Mouse (Mus musculus) urinary bladder, postnatal 14 days (tissue): ENCODE data around the gene Rell1.

Experiments used
- DNase-seq: peaks from one replicate; pipeline ENCODE4 v3.0.0; 2021; ENCODE audit warnings: low spot score

Gene Rell1

DNA sequence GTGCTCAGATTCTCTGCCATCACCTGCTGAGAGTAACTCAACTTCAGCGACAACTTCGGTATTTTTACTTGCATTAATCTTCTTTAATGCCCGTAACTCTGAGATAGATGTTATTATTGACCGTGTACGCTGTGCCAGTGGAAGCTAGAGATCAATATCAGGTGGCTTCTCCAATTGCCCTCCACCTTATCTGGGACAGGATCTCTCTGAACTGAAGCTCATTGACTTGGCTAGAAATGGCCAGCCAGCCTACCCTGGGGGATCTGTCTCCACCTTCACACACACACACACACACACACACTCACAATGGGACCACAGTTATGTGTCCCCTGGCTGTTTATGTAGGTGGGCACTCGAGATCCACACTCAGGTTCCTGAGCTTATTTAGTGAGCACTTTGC is 16.7 kb downstream of the Rell1 start:
- no peak for DNase-seq

DNA sequence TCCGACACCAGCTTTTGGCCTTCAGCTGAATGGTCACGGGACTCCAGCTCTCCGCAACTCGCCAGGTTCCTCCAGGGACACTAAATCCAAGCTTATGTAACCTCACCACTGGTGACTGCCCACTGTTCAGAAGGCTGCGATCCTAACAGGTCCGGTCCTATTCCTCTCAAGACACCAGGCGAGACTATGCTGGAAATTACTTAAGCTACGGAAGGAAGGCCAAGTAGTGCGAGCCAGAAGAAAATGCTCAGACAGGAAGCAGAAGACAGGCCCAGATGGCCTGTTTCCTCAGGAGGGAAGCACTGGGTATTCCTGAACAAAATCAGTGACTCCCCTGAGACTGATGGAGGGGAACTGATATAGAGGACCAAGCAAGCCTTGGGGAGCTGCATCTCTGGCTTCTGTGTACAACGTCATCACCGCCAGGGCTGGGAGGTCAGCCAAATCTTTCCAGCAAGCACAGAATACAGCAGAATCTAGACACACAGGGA is 17.2 kb downstream of the Rell1 start:
- DNase-seq, result no peak

DNA sequence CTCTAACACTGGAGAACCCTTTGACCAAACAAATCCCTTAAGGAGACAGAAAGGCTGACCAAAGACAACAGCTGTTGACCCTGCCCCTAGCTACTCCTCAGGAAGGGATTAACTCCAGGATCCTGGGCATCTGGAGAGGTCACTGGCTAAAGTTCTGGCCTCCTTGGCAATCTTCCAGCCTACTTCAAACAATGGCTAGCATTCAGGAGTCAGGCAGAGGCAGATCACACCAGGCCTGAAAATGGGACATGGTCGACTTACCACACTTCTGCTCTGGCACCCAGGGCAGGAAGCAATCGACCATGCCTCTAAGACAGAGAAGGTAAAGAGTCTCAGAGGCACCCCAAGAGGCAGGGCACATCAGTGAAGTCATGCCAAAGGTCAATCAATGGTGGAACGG is 19.5 kb downstream of the Rell1 start:
- no peak for DNase-seq

DNA sequence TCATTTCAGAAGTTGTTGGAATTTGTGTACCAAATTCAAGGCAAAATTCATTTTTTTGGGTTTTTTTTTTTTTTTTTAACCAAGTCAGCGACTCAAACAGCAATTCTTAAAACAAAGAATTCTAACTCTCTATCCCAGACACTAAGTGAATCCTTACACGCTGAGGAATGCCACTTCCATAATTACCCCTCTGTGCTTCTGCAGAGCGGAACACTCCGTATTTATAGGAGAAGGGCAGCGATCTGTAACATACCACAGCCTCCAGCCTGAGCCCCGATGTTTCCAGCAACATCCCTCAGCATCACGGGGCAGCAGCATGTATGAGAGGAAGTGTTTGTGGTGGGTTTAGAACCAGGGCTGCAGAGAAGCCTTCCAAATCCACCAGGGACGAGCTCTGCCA is 21.2 kb downstream of the Rell1 start:
- DNase-seq, result no peak

DNA sequence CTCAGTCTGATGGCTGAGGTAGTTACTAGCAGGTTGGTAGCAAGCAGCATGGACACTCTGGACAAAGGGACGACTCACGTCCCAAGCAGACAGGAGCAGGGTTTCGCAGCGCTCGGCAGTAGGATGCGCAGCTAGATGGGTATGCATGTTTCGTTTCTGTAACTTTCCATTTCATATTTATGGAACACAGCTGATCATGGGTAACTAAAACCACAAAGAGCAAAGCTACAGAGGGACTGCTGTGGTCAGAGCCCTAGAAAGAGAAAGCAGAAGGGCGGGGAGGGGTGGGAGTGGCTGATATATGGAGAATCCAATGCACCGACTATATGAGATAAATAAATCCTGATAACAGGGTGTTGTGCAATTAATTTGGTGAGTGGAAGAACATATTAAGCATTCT is 25.4 kb downstream of the Rell1 start:
- no peak for DNase-seq

DNA sequence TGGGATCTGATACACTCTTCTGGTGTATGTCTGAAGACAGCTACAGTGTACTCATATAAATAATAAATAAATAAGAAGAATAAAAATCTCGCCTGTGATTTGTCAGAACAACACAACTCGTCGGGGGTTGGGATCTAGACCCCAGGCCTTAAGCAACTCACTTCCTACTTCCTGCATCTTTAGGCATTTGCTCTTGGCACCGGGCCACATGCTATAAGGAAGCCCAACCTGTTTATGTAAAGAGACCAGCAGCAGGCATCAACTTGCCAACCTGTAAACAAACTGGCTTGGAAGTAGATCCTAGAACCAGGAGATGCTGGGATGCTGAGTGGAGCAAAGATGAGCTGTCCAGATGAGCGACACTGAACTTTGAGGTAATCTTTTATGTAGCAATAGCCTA is 26.8 kb downstream of the Rell1 start:
- peak; percentile 67 for DNase-seq

DNA sequence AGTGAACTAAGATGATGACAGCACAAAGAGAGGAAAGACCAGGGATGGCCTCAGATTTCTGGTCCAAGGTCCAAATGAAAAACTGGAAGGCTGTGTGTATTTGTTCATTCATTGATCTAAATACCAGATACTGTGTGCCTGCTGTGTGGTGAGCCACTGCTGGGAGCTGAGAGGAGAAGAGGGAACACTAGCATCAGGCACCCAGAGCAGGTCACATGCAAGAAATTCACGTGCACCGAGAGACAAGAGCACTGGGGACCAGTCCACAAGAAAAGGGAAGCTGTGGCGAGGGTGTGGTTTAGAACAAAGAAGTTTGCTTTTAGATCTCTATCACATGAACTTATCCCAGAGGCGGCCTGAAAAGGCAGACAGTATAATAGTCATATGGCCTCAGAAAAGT is 30.1 kb downstream of the Rell1 start:
- peak; percentile 39 for DNase-seq

DNA sequence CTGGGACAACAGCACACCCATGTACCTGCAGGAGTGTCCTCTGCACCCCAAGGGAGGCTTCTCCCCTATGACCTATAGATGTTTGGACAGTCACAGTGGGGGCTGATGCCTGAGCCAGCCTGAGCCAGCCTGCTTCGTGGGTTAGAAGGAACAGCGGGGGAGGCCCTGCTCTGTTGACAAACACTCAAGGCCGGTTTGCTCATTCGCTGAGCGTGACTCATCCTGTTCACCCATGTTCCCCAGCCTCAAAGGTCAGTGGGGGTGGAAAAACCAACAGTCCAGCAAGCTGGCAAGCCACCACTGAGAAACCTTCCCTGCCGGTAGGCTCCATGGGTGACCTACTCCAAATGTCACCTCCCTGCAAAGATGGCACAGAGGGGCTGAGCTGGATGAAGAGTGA is 32.0 kb downstream of the Rell1 start:
- DNase-seq, result peak; percentile 81

DNA sequence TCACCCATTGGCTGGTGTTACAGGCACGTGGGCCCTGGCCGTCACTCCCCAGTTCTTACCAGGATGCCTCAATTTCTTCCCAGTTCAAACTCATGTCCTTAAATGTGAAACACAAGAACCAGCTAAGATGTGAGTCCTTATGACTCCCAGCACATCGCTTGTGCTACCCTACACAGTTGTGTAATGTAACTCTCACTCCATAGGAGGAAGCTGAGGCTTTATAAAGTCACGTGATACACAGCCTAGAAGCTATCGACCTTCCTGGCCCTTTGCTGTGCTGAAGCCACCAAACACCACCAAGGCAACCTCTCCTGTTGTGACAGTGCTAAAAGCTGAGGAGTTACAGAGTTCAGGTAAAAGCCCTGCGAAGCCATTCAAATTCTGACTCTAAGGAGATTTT is 33.1 kb downstream of the Rell1 start:
- DNase-seq, result no peak

DNA sequence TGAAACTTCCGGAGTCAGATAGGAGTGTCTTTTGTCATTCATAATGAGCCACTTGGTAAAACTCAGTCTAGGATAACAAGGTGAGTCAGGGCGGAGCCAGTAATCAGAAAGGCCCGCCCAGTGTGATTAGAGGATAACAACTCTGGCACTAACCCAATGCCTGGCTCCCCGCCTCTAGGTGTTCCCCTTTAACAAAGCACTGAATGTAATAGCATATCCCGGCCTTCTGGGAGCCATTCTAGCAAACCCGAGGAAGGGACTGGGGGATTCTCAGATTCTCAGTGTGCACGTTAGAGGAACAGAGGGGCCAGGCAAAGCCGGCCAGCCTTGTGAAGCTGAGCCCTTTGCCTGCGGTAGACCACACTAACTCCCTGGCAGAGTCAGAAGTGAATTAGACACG is 35.9 kb downstream of the Rell1 start:
- DNase-seq, result peak; percentile 64

DNA sequence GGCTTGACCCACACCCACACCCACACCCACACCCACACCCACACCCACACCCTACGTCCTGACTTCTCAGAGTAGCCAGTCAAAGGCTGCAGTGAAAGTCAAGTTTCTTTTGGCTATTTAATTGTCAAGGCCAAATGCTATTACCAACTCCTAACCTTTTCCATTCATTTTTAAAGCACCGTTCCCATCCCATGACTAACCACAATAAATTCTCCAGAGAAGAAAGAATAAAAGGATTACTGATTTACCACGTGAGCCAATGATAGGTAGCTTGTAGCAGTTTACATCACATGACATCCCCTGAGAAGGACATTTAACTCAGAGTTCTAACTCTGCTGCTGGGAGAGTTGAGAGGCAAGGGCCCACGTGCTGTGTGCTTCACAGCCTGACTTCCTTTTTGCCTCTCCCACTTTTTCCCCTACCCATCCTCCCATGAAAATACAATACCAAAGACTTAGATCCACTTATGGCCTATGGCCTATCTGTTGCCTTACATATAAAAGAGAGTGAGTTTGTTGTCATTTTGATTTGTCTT is 37.8 kb downstream of the Rell1 start:
- no peak for DNase-seq

DNA sequence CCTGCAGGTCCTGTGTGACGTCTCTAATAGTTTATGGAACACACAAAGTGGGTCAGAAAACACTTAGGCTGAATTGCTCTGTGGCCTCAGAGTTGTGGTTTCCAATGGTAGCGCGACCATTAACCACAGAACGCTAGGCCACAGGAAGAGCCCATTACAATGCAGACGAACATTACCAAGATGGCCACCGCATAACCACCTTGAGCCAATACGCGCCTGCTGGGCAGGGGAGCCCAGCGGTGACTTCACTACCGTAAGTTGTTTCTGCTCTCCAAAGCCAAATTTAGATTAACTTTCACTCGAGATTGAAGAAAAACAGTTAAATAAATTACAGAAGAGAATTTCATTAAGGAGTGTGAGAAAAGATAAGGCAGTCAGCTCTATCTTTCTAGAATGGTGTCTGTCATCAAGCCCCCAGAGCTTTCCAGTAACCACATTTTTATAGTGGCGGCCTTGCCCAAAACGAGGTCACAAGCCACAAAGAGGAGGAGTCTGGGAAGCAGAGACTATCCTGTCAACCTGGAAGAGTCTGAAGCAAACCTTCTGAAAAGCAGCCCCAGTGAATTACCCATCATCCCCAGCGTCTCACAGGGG is 43.6 kb downstream of the Rell1 start:
- no peak for DNase-seq

DNA sequence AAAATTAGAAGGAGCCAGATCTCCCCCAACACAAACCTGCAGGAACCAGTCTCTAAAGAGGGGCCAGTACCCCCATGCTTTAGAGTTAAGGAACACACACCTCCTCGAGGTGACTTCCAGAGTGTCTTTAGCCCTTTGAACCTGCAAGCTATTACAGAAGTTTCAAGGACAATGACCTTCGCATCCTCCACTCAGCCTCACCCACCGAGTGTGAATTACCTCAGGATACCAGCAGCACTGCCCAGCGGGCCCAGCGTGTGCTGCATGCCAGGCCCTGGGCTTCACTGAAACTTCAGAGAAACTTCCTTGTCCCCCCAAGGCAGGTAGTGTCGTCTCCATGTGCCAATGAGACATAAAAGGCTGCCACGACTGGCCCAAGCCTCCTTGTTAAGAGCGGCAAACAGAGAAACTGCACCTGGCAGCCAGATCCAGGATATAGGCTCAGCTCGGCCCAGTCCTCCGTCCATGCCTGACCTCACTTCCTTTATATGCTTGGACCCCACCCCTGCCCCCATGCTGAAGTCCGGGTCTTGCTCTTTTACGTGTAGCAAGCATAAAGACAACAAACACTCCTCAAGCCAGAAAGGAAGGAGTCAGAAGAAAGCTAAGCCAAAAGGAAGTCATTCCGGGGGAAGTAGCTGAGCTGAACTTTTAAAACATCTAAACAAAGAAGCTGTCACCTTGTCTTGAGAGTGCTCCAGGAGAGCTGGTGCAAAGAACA is 45.2 kb downstream of the Rell1 start:
- no peak for DNase-seq

DNA sequence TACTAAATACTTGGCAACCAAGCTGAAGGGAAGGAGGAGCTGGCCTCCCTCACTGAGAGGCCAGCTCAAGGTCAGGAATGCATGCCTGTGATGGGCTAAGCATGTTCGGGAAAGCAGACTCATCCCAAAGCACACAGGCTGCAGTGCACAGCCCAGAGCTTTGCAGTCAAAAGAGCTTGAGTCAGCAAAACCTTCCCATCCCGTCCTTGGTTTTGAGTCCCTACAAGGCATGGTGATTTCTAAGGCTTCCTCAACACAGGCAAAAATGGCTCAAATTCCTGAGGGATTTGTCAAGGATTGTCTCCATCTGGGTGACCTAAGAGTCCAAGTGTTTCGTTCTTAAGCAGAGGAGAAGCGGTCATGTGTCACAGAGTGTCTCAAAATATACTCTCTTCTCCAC is 50.5 kb downstream of the Rell1 start:
- DNase-seq, result no peak

DNA sequence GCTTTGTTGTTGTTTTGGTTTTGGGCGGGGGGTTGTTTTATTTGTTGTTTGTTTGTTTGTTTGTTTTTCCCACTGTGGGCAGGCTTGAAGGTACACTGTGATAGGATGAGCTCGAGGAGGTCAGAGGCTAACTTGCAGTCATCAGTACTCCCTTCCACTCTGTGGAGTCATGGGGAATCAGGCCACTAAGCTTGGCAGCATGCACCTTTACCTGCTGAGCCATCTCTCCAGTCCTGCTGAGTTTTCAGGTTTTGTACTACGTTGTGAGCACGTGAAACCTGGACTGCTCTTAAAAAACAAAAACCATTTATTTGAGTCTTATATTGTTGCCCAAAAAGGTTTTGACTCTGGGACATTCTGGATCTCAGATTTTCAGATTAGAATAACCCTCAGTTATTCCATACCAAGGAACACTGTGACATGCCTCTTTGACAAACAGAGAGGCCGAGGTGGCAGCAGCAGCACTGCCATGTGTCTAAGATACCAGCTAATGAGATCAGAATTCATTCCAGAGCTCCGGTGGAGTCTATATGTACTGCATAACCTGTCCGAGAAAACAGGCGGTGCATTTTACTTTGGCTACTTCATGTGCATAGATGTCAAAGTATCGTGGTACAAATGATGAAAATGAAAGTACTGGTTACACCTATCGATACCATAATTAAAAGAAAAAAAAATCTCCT is 52.1 kb downstream of the Rell1 start:
- no peak for DNase-seq

DNA sequence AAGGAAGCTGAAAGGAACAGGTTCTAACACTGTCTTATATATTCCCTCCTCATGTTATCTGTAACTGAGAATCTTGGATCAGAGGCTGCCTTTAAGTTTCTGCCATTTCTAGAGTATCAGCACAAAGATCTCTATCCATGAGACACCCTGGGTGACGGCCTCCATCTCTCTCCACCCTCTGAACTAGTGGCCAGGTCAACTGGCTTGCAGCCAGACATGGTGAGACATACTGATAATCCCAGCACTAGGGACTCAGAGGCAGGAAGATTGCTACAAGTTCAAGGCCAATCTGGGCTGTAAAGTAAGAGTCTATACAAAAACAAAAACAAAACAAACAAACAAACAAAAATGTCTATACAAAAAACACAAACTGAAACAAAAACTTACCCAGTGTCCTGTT is 53.8 kb downstream of the Rell1 start:
- no peak for DNase-seq

DNA sequence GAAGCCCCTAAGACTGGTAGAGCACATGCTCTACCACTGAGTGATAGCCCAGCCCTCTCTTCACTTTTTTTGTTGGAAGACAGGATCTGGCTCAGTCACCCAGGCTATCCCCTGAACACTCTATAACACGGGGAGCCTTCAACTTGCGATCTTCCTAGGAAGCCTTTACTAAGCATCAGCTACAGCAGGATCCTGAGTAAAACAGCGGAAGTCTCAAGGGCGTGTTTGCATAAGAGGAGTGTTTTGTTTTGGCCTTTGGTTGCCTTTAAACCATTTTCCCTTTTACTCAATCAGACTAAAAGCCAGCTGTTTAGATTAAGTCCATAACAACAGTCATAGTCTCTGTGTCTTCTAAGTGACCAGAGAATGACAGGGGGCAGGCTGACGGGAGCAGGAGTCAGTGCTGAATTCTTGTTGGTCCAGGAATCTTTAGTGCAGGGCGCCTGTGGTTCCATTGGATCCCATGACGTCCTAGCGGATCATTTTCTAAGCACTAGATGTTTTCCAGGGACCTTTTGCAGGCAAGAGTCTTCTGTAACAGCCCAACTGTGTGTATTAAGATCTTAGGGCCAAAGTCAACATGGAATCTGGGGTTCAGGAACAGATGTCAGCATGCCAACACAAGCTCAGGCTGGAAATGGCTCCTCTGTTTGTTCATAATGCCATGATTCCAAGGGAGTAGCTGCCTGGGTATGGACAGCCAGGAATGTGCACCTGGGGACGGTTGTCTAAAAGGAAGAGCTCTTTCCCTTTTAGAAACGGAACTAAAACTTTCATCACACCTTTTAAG is 58.3 kb downstream of the Rell1 start:
- no peak for DNase-seq

DNA sequence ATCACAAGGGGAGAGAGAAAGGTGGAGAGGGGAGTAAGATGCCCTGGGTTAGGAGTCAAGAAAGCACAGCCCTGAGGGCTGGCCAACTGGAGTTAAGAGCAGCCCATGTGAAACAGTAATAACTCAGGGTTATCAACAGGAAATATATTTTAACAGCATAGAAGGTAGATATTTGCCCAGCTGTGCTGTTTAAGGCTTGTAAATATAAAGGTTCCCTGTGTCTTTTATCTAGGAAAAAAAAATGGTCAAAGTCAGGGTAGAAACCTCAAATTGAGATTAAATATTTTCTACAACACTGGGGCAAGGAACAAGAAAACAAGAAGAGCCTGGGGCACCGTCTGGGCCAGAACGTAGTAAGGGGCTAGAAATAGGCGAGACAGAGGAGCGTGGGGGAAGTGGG is 61.2 kb downstream of the Rell1 start:
- no peak for DNase-seq

DNA sequence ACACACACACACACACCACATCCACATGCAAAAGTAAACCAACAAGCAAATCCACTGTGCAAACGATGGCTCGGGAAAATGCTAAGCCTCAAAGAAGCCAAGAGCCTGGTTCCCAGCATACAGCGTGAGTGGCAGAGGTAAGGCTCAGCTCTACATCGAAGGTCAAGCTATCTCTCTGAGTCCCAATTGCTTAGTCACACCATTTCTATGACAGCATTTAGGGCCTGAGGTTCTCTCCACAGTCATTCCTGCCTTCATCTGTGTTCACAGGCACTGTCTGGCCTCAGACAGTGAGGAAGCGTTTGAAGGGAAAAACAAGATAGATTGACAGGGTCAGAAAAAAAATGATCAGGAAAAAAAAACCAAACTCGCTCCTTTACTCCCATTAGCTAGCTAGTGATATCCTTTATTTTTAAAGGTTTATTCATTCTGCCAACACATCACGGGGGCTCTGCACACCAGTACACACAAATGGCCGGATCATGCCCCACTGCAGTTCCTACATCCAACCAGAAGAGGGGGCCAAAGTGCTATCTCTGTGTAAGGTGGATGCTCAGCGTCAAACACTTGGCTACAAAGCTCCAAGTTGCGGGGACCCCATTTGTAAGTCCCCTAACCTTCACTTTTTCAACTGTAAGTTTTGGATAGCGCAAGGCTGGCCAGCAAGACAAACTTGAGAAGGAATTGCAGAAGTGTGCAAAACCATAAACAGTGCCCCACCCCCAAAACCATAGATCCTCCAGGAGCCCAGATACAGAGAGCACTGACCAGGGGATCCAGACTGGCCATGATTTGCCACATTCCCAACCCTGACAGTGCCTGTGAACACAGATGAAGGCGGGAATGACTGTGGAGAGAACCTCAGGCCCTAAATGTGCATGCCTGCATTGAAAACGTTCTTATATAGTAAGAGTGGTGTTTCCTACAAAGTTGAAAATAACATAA is 62.3 kb downstream of the Rell1 start:
- peak; percentile 81 for DNase-seq

DNA sequence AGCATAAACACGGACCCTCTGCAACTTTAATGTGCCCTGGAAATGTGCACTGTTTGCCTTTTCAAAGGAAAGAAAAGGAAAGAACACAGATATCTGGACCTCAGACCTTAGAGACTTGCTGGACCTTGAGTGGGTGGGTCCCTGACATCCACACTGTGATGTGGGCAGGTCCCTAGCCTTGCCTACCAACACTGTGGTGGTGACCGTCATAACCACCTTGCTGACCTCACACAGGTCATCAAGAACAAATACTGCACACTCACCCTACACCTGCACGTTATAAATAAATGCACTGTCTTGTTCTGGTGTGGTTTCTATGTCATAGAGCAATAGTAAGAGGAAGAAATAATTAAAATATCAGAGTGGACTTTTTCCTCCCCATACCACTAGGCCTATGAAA is 65.4 kb downstream of the Rell1 start:
- DNase-seq, result no peak

DNA sequence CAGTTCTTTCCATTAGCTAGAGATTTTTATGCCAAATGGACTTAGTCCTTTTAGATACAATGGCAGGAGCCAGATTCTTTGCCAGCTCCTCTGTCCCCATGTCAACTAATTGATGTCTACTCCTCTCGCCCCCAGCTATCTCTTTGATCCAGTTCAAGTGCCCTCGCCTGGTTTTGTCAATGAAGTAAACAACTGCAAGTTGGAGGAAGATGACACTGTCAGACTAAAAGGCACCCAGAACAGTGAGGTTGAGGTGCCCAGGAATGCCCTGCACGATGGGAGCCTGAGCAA is 70.9 kb downstream of the Rell1 start:
- DNase-seq, result no peak
